Mouse (Mus musculus) liver, embryonic 14.5 days (tissue): Measurements from ENCODE around the gene Lima1. TPM values are rescaled to one million over a fixed set of nuclear protein-coding genes. Genes with fewer than 3 reads are reported as not detected.

ENCODE experiments used
- ATAC-seq: fragments of 200-750 bp; cut with Nextera tagmentation; 2 replicates; pipeline ENCODE4 v1.8.0; 2017; ENCODE audit warnings: moderate number of reproducible peaks, mild to moderate bottlenecking, moderate library complexity; ENCODE audit not compliant: insufficient read depth
- DNase-seq, 3 experiments: peaks; one replicate each; pipeline ENCODE4 v3.0.0-alpha.2; 2012 to 2013; ENCODE audit warnings: low read depth in 3 of 3, low spot score in 3 of 3
- H3K27ac ChIP-seq: fragments of 300-500 bp; sonication (generic); 2 replicates; pipeline ENCODE4 v1.5.1; 2014; ENCODE audit warnings: moderate library complexity, mild to moderate bottlenecking, control low read depth, inconsistent platforms
- H3K27me3 ChIP-seq: fragments of 300-500 bp; sonication (generic); 2 replicates; pipeline ENCODE4 v1.6.1; 2014; ENCODE audit warnings: mild to moderate bottlenecking, low read length, moderate library complexity; ENCODE audit not compliant: control insufficient read depth, insufficient read depth
- H3K36me3 ChIP-seq: fragments of 300-500 bp; sonication (generic); replicated peaks from 2 replicates; pipeline ENCODE4 v1.6.1; 2014; ENCODE audit warnings: low read depth; ENCODE audit not compliant: control insufficient read depth, insufficient read depth
- H3K4me1 ChIP-seq, 2 experiments: fragments of 200-500 bp in 1 of 2; fragments of 300-500 bp in 1 of 2; sonication (generic) in 1 of 2; replicated peaks; 2 replicates each; pipeline ENCODE4 v1.6.1; 2012 to 2014; ENCODE audit warnings: antibody characterized with exemption in 1 of 2, inconsistent platforms in 1 of 2, low read length in 1 of 2; ENCODE audit not compliant: control insufficient read depth in 2 of 2, insufficient read depth in 2 of 2
- H3K4me2 ChIP-seq: fragments of 300-500 bp; sonication (generic); 2 replicates; pipeline ENCODE4 v1.6.1; 2014; ENCODE audit warnings: low read depth, mild to moderate bottlenecking, control low read depth, moderate library complexity
- H3K4me3 ChIP-seq, 2 experiments: fragments of 200-500 bp in 1 of 2; fragments of 300-500 bp in 1 of 2; sonication (generic) in 1 of 2; 2 replicates each; pipeline ENCODE4 v1.5.1; 2012 to 2014; ENCODE audit warnings: low read depth in 2 of 2, low read length in 2 of 2, mild to moderate bottlenecking in 2 of 2, control low read depth in 1 of 2, inconsistent platforms in 1 of 2, moderate library complexity in 1 of 2; ENCODE audit not compliant: insufficient read depth in 1 of 2
- H3K9ac ChIP-seq: fragments of 300-500 bp; sonication (generic); replicated peaks from 2 replicates; pipeline ENCODE4 v1.6.1; 2014; ENCODE audit warnings: mild to moderate bottlenecking, control low read depth, moderate library complexity
- H3K9me3 ChIP-seq: fragments of 300-500 bp; sonication (generic); 2 replicates; pipeline ENCODE4 v1.6.1; 2016; ENCODE audit warnings: low read length, mixed read lengths; ENCODE audit not compliant: control insufficient read depth
- CTCF ChIP-seq: IDR thresholded peaks from 2 replicates; pipeline ENCODE4 v1.5.1; 2016; ENCODE audit warnings: antibody characterized with exemption, low read depth, control low read depth
- EP300 ChIP-seq: IDR thresholded peaks from 2 replicates; pipeline ENCODE4 v1.6.1; 2016; ENCODE audit warnings: antibody characterized with exemption, low read depth
- whole genome bisulfite sequencing: fragments of 180-500 bp; shearing (Covaris S2); extraction: QIAGEN DNeasy Blood & Tissue Kit; methylation state at CpG from one replicate; pipeline ENCODE4 v1.1.7; 2014; ENCODE audit not compliant: insufficient replicate concordance; 5-methylcytosine and 5-hydroxymethylcytosine counted together
- polyA plus RNA-seq, 2 experiments: library from polyadenylated mRNA; depleted of rRNA in 1 of 2; stranded (reverse) in 1 of 2; unstranded in 1 of 2; fragments of >200 nt; fragmentation: Nextera tagmentation in 1 of 2; extraction: Ambion mirVana in 1 of 2; gene quantifications; 2 replicates each; pipeline versions ENCODE4 v1.2.1 to v1.2.3; 2012 to 2014

The Lima1 gene
- polyA plus RNA-seq, 2 experiments: 5.1 to 6.2 TPM

GRCm38 (mm10) chr15:99817343-99818235 is 57.7 kb downstream of the Lima1 start:
- Histone ChIP-seq H3K4me1 (no peaks in the 10 kb centered on the region; a peak in 2 of 4 replicates), H3K9me3 (no peaks in the 10 kb centered on the region), H3K4me3 (peak overlapping the region in 1 of 2 experiments; percentile 10; a peak in 1 of 4 replicates), H3K27me3 (no peaks in the 10 kb centered on the region), H3K4me2 (no peak overlapping the region), H3K9ac (no peak overlapping the region), H3K27ac (no peak overlapping the region), H3K36me3 (no peaks in the 10 kb centered on the region)
- 47% methylated on average over 8 of the region's 8 CpGs for WGBS
- TF ChIP-seq CTCF (no peak), EP300 (no peak)
- ATAC-seq (no peak), DNase-seq (no peak)

- Histone ChIP-seq H3K4me1 (no peaks in the 10 kb centered on the region; a peak in 1 of 4 replicates), H3K9me3 (no peaks in the 10 kb centered on the region), H3K4me2 (no peak overlapping the region), H3K9ac (no peak overlapping the region), H3K27ac (no peak overlapping the region), H3K27me3 (no peaks in the 10 kb centered on the region), H3K4me3 (no peak overlapping the region), H3K36me3 (no peaks in the 10 kb centered on the region)
- no peak for DNase-seq
- ATAC-seq: no peak
- TF ChIP-seq EP300 (no peak), CTCF (peak; percentile 59)
- WGBS: 76% methylated on average over 4 of the region's 4 CpGs
These were observed 59.3 kb downstream of the Lima1 start for GRCm38 (mm10) chr15:99815999-99816398.

- Histone ChIP-seq H3K9ac (no peak overlapping the region), H3K27me3 (no peaks in the 10 kb centered on the region), H3K36me3 (no peaks in the 10 kb centered on the region), H3K4me3 (no peak overlapping the region), H3K4me1 (no peaks in the 10 kb centered on the region), H3K27ac (no peak overlapping the region), H3K9me3 (no peaks in the 10 kb centered on the region), H3K4me2 (no peak overlapping the region)
- WGBS: 81% methylated on average over 24 of the region's 24 CpGs
- TF ChIP-seq EP300: no peak
- TF ChIP-seq CTCF: no peak
- no peak for DNase-seq
- no peak for ATAC-seq
These were observed 60.5 kb downstream of the Lima1 start for GRCm38 (mm10) chr15:99814554-99815260.

- H3K36me3 ChIP-seq: no peaks in the 10 kb centered on the region
- no peak overlapping the region for H3K4me2 ChIP-seq
- no peaks in the 10 kb centered on the region for H3K9me3 ChIP-seq
- H3K9ac ChIP-seq: no peak overlapping the region
- DNase-seq: no peak
- TF ChIP-seq CTCF: no peak
- TF ChIP-seq EP300: no peak
- no peak overlapping the region for H3K27ac ChIP-seq
- WGBS: 73% methylated on average over 6 of the region's 6 CpGs
- no peaks in the 10 kb centered on the region for H3K27me3 ChIP-seq
- H3K4me3 ChIP-seq: no peak overlapping the region
- no peak for ATAC-seq
- H3K4me1 ChIP-seq: no peaks in the 10 kb centered on the region
These were observed 61.6 kb downstream of the Lima1 start for GRCm38 (mm10) chr15:99813639-99814038.

GRCm38 (mm10) chr15:99812097-99812496 is 63.2 kb downstream of the Lima1 start:
- no peaks in the 10 kb centered on the region for H3K27me3 ChIP-seq
- no peak overlapping the region for H3K4me2 ChIP-seq
- WGBS: 60% methylated on average over 7 of the region's 7 CpGs
- no peaks in the 10 kb centered on the region for H3K36me3 ChIP-seq
- no peak for DNase-seq
- no peaks in the 10 kb centered on the region for H3K9me3 ChIP-seq
- H3K9ac ChIP-seq: no peak overlapping the region
- H3K4me1 ChIP-seq: no peaks in the 10 kb centered on the region
- TF ChIP-seq CTCF (no peak), EP300 (no peak)
- no peak overlapping the region for H3K27ac ChIP-seq
- no peak for ATAC-seq
- no peak overlapping the region for H3K4me3 ChIP-seq
